Mouse (Mus musculus): Measurements from ENCODE around the gene Ovca2. TPM values are rescaled to one million over a fixed set of nuclear protein-coding genes. Genes with fewer than 3 reads are reported as not detected.
"Not testable (repeated sequence)": the region's sequence is repeated elsewhere in the genome, so short reads cannot be mapped to it uniquely, and the experiment has no call there.

Ovca2 gene
- total RNA-seq, 2 experiments from 2014 or later: 1.9 to 5.7 TPM

DNA sequence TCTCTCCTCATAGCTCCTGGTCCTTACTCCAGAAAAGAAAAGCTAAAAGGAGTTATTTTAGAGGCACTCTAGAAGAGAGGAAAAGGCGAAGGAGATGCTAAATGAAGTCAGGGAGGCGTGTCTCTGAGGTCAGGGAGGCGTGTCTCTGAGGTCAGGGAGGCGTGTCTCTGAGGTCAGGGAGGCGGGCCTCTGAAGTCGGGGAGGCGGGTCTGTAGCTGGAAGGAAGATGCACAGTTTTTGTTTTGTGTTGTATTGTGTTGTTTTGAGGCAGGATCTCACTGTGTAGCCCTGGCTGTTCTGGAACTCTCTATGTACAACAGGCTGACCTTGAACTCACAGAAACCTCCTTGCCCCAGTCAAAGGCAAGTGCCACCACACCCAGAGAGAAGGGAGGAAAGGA, 19.3 kb upstream of the Ovca2 start:
- no peak for ATAC-seq (replicated peaks; ENCODE audit: low FRiP score, poor library complexity, severe bottlenecking)

DNA sequence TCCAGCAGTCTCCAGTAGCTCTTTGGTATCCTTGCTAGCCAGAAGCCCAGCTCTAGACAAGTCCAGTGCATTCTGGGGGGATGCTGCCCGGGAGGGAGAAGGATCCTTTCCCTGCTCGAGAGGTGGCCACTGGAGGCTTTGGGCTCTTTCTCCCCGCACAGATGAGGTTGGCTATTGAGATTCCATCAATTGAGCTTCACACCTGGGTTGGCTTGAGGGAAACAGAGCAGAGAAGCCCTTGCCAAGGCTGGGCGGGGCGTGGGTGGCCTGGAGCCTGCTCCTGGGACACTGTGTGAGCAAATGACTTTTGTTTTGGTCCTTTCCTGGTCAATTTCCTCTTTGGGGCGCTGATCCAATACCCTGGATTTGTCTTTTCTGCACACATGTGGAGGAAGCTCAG, 17.5 kb upstream of the Ovca2 start:
- no peak for ATAC-seq (replicated peaks; ENCODE audit: low FRiP score, poor library complexity, severe bottlenecking)

DNA sequence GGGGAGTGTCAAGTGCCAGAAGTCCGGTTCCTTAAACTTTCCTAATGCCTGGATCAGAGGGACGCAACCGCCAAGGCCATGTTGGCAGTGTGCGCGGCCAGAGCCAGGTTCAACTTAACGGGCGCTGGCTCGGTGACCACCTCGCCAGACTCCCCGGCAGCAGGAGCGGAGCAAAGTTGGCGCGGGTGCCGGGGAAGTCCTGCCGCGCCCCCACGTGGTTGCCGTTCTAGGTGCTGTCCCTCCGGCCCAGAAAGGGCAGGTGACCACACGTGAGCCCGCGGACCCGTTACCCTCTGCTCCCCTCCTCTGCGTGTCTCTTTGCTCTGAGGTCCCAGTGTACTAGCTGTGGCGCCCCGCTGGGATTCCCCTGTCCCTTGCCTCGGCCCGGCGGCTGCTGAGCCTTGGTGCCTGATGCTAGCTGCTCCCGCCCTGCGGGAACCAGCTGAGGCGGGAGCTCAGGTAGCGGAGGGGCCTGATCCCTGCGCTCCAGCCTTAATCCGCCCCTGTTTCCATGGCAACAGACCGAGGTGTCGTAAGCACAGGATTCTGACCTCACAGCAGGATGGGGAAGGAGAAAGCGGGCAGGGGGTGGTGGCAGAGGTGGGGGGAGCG, 16.3 kb upstream of the Ovca2 start:
- ATAC-seq (replicated peaks; ENCODE audit: low FRiP score, poor library complexity, severe bottlenecking): no peak

DNA sequence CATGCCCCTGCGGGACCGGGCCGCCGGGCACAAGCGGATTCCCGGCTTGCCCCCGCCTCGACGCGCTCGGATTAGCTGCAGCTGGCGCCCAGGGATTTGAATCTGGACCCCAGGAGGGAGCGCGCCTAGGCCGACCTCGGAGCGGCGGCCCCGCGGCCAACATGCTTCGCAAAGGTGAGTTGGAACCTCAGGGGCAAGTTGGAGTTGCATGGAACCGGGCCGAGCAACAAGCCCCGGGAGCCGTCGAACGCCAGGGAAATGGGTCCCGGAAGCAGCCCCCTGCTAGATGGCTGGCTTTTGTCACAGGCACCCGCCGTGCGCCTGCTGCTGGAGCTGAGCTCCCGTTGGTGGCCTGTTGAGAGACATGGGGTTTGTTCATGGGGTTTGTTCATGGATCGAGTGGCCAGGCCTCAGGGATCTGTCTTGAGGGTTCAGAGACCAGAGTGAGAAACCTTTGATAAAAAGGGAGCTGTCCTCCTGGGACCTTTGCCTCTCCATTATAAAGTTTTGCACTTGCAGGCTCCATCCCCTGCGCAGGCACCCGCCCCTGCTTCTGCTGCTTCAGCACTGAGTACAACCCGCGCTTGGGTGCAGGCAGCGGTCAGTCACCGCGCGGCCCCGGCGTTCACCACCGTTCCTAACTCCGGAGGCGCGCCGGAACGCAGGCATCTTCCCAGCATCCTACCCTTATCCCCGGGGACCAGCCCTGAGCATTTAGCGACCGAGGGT, 15.7 kb upstream of the Ovca2 start:
- no peak for ATAC-seq (replicated peaks; ENCODE audit: low FRiP score, poor library complexity, severe bottlenecking)

DNA sequence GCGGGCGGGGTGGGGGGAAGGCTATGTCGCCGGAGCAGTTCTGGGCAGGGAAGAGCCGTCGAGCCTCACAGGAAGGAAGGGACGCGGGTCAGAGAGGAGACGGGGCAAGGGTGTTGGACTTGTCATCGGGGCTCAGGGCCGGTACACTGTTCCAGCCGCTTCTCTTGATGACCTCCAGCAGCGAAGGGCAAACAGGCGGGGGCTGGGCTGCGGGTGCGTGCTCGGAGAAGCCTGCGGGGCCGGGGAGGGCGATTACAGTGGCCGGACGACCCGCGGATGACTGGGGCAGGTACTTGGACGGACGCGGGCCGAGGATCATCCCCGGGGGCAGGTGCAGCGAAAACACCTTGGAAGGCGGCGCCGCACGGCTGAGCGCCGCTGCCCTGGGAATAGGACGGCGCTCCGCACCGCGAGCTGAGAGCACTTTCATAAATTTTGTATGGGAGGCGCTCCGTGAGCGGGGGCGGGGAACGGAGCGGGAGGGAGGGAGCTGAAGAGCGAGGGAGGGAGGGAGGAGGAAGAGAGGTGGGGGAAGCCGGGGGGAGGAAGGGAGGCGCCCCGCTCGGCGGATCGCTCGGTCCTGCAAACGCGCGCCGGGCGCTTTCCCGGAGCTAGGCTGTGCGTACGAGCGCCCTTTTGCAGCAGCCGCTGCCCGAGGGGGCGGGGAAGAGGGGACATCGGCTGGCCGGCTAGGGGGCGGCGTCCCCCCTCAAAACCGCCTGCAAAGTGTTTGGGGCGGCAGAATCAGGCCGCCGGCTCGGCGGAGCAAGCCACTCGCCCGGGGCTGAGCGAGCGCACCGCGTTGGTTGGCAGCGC, 14.8 kb upstream of the Ovca2 start, which contains the start of gene Rtn4rl1:
Gene Rtn4rl1, plus strand, starts transcription at position 528 of the 816 bp plus-strand sequence.
- no peak for ATAC-seq (replicated peaks; ENCODE audit: low FRiP score, poor library complexity, severe bottlenecking)

DNA sequence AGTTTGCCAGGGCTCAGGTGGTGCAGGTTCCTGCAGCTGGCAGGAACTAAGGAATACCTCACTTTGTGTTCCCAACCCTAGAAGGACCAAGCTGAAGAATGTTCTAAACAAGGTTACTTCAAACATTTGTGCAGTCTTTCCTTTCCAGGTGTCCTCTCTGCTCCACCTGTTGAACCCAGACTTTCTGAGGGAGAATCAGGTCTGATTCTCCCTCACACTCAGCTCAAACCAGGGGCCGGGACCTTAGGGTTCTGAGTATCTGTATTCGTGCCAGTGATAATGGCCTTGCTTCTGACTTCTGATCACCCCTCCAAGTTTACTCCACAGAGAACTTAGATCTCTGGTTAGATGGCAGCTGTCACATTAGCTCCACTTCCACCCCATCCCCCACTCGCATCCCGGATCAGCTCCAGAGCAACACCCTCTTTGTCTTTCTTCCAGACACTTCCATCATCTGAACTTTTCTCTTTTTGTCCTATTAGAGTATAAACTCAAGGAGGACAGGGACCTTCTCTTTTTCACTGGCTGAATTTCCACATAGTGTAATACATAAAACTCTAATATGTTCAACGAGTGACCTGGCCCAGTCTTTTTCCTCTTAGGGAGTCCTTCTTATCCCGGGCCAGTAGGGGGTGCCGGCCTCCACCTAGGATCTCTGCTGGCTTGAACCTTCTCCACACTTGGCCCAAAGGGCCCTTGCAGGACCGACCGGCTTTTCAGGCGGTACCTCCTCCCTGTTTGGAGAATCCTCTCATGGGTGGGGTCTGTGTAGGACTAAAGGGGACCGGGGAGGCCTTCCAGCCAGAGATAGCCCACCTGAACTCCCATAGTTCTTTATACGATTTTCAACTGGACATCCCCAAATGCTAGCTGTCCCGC, 13.9 kb upstream of the Ovca2 start:
- no peak for ATAC-seq (replicated peaks; ENCODE audit: low FRiP score, poor library complexity, severe bottlenecking)

DNA sequence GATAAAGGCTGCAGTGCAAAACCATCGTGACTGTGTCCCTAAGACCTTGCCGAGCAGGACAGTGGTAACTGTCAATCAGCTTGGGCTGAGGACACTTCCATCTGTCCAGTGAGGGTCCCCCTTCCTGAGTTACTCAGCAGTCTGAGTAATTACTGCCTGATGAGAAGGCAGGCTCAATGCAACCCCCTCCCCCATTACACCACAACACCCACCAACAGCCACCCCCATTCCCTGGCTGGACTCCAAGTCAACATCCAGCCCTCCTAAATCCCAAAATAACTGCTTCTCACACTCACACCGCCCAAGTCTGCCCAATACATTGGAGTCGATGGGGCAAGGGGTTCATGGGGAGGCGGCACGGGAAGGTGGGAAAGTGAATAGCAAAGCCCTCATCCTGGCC, 13.2 kb upstream of the Ovca2 start:
- no peak for ATAC-seq (replicated peaks; ENCODE audit: low FRiP score, poor library complexity, severe bottlenecking)

DNA sequence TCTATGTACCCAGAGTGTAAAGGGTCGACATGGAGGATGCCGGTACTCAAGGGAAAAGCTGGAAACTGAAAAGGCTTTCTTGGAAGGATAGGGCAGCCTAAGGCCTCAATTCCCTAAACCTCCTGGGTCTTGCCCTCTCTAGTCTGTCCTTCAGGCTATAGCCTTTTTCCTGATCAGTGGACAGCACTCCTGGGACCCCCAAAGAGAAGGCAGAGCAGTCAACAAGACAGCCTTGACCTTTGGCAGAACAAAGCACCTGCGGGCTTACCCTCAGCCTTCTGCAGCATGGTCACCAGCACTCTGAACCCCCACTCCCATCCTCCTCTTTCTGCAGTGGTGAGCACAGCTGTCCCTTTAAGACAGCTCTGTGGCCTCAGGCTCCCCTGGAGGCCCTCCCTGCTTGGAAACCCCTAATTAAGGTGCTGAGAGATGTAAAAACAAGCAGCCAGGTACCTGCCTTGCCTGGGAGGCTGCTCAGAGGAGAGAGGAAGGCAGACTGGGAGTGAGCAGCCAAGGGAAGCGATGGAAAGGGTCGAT, 12.3 kb upstream of the Ovca2 start, which contains the start of gene Dph1:
Gene Dph1, minus strand, starts transcription at position 337 of the 537 bp plus-strand sequence.
- no peak for ATAC-seq (replicated peaks; ENCODE audit: low FRiP score, poor library complexity, severe bottlenecking)

DNA sequence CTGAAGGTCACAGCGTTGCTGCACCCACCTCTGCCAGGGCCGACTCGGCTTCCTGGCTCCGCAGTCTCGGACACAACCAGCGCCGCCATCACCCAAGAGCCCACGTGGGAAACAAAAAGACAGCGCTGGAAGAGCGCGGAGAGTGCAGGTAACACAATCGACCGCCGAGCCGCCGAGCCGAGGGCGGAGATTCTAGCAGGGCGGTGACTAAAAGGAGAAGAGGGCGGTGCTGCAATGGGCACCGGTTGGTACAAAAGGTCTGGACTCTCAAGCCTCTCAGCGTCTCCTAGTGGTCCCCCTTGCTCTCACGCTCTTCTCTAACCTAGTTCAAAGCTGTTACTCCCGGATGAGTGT, 11.7 kb upstream of the Ovca2 start:
- ATAC-seq (replicated peaks; ENCODE audit: low FRiP score, poor library complexity, severe bottlenecking): peak; percentile 86

DNA sequence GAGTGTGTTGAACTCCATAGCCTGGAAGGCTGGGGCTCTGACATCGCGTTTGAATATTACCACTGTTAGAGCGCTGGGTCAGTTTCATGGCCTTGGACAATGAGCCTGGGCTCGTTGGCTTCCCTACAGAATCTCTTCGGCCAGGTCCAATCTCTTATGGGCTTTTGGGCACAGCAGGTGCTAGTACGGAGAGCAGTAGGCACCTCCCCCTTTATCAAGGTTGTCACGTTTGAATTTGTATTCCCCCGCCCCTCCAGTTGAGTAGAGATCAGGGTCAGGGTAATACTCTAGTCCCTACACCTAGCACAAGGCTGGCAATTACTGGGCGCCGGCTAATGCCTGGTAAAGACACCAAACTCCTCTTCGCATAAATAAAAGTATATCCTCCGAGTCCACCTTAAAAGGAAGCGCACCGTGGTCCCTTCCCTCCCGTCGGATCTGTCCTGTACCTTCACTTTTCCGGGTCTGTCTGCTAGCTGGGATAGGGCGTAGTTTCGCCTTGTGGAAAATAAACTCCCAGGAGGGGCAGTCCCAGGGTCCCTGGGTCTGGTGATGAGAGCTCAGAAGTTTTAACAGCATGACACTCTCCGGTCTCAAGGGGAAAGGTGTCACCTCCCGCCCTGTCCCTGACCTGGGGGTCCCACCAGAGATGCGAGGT, 11.2 kb upstream of the Ovca2 start:
- ATAC-seq (replicated peaks; ENCODE audit: low FRiP score, poor library complexity, severe bottlenecking): peak; percentile 49

DNA sequence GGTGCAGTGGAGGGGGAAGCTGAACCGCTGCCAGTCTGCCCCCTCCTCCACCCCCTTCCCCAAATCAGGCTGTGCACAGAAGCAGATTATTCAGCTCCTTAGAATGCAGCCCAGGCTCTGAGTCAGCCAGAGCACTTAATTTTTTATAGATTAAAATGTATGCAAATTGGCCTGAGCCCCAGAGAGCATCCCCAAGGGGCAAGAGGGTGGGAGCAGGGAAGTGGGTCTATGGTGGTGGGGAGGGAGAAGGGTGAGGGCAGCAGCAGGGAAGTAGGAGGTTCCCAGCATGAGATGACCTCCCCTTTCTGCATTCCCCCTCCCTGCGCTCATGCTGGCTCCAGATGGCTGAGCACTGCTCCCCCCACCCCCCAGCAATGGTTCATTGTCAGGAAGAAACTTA, 6.4 kb upstream of the Ovca2 start:
- no peak for ATAC-seq (replicated peaks; ENCODE audit: low FRiP score, poor library complexity, severe bottlenecking)

DNA sequence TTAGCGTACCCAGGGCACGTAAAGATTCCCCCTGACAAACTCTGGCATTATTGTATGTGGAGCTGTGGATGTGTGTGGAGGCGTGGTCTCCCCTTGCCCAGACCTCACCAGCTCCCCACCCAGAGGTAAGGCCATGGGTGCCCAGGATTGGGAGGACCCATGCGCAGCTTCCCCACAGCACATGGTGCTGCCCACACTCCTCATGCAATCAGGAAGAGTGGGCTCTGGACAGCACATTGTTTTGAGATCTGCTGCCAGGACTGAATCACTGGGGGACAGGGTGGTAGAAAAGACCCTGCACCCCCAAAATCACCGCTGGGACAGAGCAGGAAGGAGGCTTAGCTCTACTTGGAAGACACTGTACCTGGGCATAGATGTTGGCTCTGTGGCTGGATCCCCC, 5.9 kb upstream of the Ovca2 start:
- ATAC-seq (replicated peaks; ENCODE audit: low FRiP score, poor library complexity, severe bottlenecking): no peak

DNA sequence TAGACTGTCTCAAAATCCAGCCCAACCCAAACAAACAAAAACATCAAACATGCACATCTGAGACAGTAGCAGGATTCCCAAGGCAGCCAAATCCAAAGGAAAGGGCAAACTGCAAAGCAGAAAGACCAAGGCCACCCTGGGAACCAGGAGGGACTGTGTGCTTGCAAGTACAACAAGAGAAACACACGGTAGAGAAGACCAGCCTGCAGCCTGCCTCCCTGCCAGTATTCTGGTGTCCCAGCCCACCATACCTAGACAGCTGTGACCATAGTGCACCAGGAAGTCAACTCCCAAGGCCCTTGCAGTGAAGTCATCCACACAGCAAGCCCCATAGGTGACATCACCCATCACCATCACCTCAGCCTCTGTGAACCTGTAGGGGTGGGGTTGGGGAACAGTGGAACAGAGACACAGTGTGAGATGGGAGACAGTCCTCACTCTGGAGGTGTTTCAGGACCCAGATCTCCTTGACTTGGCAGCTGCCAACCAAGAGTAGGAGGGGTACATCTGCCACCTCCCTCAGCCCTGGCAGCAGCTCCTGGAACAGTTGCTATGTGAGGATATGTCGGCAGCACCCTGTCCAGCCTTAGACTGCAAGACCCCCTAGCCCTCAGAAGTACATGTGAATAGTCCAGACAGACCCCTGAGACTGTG, 5.4 kb upstream of the Ovca2 start:
- ATAC-seq (replicated peaks; ENCODE audit: low FRiP score, poor library complexity, severe bottlenecking): no peak

DNA sequence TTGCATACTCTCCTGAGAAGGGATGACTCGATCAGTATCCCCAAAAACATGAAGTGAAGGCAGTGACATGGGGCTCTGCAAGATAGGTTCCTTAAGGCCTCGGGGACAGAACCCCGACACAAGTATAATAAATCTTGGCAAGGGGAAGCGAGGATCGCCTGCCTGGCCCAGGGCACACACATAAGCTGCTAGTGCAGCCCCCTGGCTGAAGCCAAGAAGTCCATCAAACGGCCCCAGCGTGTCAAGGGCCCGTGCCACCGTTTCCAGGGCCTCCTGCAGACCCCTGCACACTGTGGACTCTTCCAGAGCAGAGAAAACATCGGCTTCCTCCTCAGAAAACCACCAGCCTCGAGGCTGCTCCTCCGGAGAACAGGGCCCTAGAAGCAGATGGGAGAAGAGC, 624 bp downstream of the Ovca2 start:
- no peak for ATAC-seq (replicated peaks; ENCODE audit: low FRiP score, poor library complexity, severe bottlenecking)

DNA sequence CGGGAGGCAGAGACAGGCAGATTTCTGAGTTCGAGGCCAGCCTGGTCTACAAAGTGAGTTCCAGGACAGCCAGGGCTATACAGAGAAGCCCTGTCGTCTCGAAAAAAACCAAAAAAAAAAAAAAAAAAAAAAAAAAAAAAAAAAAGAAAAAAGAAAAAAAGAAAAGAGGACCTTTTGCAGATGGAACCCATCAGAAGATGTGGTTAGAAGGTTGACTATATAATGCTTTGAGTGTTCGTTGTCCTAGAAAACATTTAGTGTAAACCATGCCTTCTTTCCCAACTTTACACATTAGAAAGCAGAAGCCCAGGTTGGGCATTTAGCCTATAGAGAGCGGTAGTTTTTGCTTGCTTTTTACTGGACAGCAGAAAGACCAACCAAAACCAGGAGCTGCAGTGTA, 4.1 kb downstream of the Ovca2 start:
- not testable (repeated sequence) for ATAC-seq (replicated peaks; ENCODE audit: low FRiP score, poor library complexity, severe bottlenecking)

DNA sequence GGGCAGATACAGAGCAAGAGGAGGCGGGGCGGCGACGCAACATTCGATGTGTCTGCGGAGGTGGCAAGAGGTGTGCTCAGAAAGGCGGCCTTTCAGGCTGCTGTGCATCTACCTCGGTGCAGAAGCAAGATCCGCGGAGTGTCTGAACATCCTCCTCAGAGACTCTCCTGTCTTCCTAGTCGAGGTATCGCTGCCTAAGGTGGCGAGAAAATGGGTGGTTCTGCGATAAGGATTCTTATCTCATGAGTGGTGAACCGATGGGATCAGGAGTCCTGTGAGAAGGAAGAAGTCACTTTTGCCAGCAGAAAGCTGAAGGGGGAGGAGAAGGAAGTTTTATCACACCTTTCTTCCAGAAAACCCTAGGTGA, 4.9 kb downstream of the Ovca2 start:
- no peak for ATAC-seq (replicated peaks; ENCODE audit: low FRiP score, poor library complexity, severe bottlenecking)

DNA sequence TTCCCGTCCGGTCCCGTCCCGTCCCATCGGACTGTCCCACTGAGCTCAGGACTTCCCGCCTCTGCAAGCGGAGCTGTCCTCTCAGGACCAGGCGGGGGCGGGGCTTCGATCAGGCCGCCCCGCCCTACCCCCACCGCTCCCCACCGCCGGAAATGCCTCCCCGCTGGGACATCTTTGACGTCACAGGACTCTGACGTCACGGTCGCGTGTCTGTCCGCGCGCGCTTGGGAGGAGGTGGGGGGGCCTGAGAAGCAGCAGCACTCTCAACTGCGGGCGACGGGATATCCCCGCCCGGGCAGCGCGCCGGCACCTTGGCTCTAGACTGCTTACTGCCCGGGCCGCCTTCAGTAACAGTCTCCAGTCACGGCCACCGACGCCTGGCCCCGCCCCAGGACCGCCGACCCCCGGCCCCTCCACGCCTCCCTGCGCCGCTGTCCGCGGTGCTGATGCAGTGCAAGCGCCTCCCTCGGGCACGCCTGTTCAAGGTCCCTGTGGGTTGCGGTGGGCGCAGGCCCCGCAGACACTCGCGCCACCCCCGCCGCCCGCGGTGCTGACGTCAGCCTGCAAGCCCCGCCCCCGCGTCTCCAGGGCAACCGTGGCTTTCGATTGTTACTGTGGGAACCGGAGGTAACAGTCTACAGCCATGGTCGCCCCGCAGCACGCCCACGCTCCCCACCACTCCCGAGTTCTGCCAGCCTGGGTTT, 5.4 kb downstream of the Ovca2 start:
- ATAC-seq (replicated peaks; ENCODE audit: low FRiP score, poor library complexity, severe bottlenecking): no peak; the same call in 1 of the 2 replicates

Data from erythroblast, adult 5-6 weeks (primary cell).